In genomic region chr7:66201657-66202056, GRCm38 (mm10) we compare ENCODE assay signal across 21 mouse cellular contexts.
"Had no signal": no experiment of that assay in that cellular context is flagged by ENCODE, and none has a peak within 500 bp of the region (broad histone marks: within the 10 kb centered on the region; RNA-seq: fewer than 3 reads in every experiment).

No protein-coding gene starts in this region.

- H3K27me3 ChIP-seq: intestine, embryonic 15.5 days; kidney, embryonic 15.5 days; midbrain, embryonic 12.5 days; midbrain, embryonic 15.5 days; neural tube, embryonic 12.5 days; neural tube, embryonic 15.5 days had no signal

- DNase-seq: kidney, adult 11 months; kidney, adult 8-10 months; kidney, postnatal 10 days; kidney, postnatal 36 days; layer of hippocampus, postnatal 36 days; left cerebral cortex, postnatal 4 days; lung, embryonic 14.5 days; right cerebral cortex, adult 18-20 months; right cerebral cortex, postnatal 14 days; right cerebral cortex, postnatal 4 days; spleen, adult 18-20 months; thymus, adult 18-20 months; thymus, postnatal 4 days had no signal

- H3K27ac ChIP-seq: intestine, embryonic 15.5 days; macrophage; midbrain, embryonic 12.5 days; neural tube, embryonic 12.5 days; neural tube, embryonic 15.5 days had no signal

- H3K4me2 ChIP-seq: intestine, embryonic 15.5 days; kidney, embryonic 15.5 days; lung, embryonic 14.5 days; midbrain, embryonic 12.5 days; midbrain, embryonic 15.5 days; neural tube, embryonic 12.5 days; neural tube, embryonic 15.5 days had no signal

- H3K4me3 ChIP-seq: intestine, embryonic 15.5 days; kidney, embryonic 15.5 days; midbrain, embryonic 12.5 days; midbrain, embryonic 15.5 days; neural tube, embryonic 12.5 days; neural tube, embryonic 15.5 days had no signal

- H3K9ac ChIP-seq: intestine, embryonic 15.5 days; kidney, embryonic 15.5 days; lung, embryonic 14.5 days; midbrain, embryonic 12.5 days; midbrain, embryonic 15.5 days; neural tube, embryonic 12.5 days; neural tube, embryonic 15.5 days had no signal

- ATAC-seq: intestine, embryonic 15.5 days; lung, postnatal 0 days had no signal

- H3K36me3 ChIP-seq: intestine, embryonic 15.5 days; kidney, embryonic 15.5 days; midbrain, embryonic 12.5 days; midbrain, embryonic 15.5 days; neural tube, embryonic 12.5 days; neural tube, embryonic 15.5 days had no signal

- H3K9me3 ChIP-seq: intestine, embryonic 15.5 days; midbrain, embryonic 15.5 days had no signal
